Mouse (Mus musculus) CH12.LX (cell line): ENCODE measurements around the gene Sesn2. TPM values are rescaled to one million over a fixed set of nuclear protein-coding genes. Genes with fewer than 3 reads are reported as not detected.

ENCODE experiments used
- DNase-seq: peaks from one replicate; pipeline ENCODE4 v3.0.0-alpha.2; 2013; ENCODE audit errors: extremely low read depth
- H3K27ac ChIP-seq: 2 replicates; pipeline ENCODE4 v1.5.1; 2012; ENCODE audit warnings: low read depth, mild to moderate bottlenecking, control low read depth, moderate library complexity; ENCODE audit not compliant: insufficient read depth
- H3K27me3 ChIP-seq: replicated peaks from 2 replicates; pipeline ENCODE3; 2012; ENCODE audit warnings: inconsistent platforms
- H3K36me3 ChIP-seq, 2 experiments: replicated peaks in 1 of 2; 2 replicates each; pipeline versions ENCODE3 to v1.6.1; 2012; ENCODE audit warnings: inconsistent platforms in 1 of 2, low read length in 1 of 2, mild to moderate bottlenecking in 1 of 2, mixed read lengths in 1 of 2, moderate library complexity in 1 of 2; ENCODE audit not compliant: control insufficient read depth in 1 of 2, insufficient read depth in 1 of 2
- H3K4me1 ChIP-seq, 2 experiments: 2 replicates each; pipeline ENCODE4 v1.6.1; 2012; ENCODE audit warnings: inconsistent platforms in 1 of 2, moderate library complexity in 1 of 2; ENCODE audit not compliant: insufficient read depth in 2 of 2, control insufficient read depth in 1 of 2
- H3K4me2 ChIP-seq: 2 replicates; pipeline ENCODE4 v1.6.1; 2012; ENCODE audit warnings: low read depth, mild to moderate bottlenecking, control low read depth; ENCODE audit not compliant: poor library complexity, insufficient read depth, severe bottlenecking
- H3K4me3 ChIP-seq, 3 experiments: fragments of 150-350 bp in 1 of 3; sonication (generic) in 1 of 3; replicated peaks in 1 of 3; 2 replicates each; pipeline versions ENCODE3 to v1.5.1; 2011 to 2012; ENCODE audit warnings: low read depth in 2 of 3, low read length in 2 of 3, mild to moderate bottlenecking in 2 of 3, moderate library complexity in 2 of 3, control low read depth in 1 of 3, improper control_type of control experiment in 1 of 3, inconsistent platforms in 1 of 3, mixed read lengths in 1 of 3; ENCODE audit not compliant: poor library complexity in 1 of 3
- H3K79me2 ChIP-seq: replicated peaks from 2 replicates; pipeline ENCODE4 v1.6.1; 2012; ENCODE audit warnings: mild to moderate bottlenecking, moderate library complexity; ENCODE audit not compliant: control insufficient read depth, poor library complexity, insufficient read depth, severe bottlenecking; ENCODE audit errors: extremely low read depth
- H3K9ac ChIP-seq: 2 replicates; pipeline ENCODE4 v1.6.1; 2012; ENCODE audit warnings: low read depth, mild to moderate bottlenecking, control low read depth, moderate library complexity; ENCODE audit not compliant: insufficient read depth
- H3K9me3 ChIP-seq: replicated peaks from 2 replicates; pipeline ENCODE3; 2012; ENCODE audit warnings: low read length, inconsistent platforms, mixed read lengths
- BHLHE40 ChIP-seq: IDR thresholded peaks from 2 replicates; pipeline ENCODE4 v1.6.1; 2011; ENCODE audit warnings: mild to moderate bottlenecking, low read depth, low read length, improper control_type of control experiment
- CHD1 ChIP-seq: IDR thresholded peaks from 2 replicates; pipeline ENCODE4 v1.6.1; 2012; ENCODE audit warnings: low read depth, low read length, improper control_type of control experiment, inconsistent platforms
- CHD2 ChIP-seq: IDR thresholded peaks from 2 replicates; pipeline ENCODE4 v1.6.1; 2011; ENCODE audit warnings: low read length, improper control_type of control experiment
- CTCF ChIP-seq, 2 experiments: IDR thresholded peaks in 1 of 2; conservative IDR thresholded peaks in 1 of 2; 2 replicates each; pipeline ENCODE4 v1.5.1; 2011 to 2012; ENCODE audit warnings: low read depth in 2 of 2, low read length in 2 of 2, improper control_type of control experiment in 1 of 2, inconsistent platforms in 1 of 2, mild to moderate bottlenecking in 1 of 2, moderate library complexity in 1 of 2
- EP300 ChIP-seq: IDR thresholded peaks from 2 replicates; pipeline ENCODE4 v1.6.1; 2011; ENCODE audit warnings: low read length, improper control_type of control experiment
- ETS1 ChIP-seq: conservative IDR thresholded peaks from 2 replicates; pipeline ENCODE4 v1.6.1; 2012; ENCODE audit warnings: low read depth, mild to moderate bottlenecking, inconsistent platforms, low read length, improper control_type of control experiment, moderate library complexity
- HCFC1 ChIP-seq: IDR thresholded peaks from 2 replicates; pipeline ENCODE4 v1.6.1; 2012; ENCODE audit warnings: low read depth, mild to moderate bottlenecking, inconsistent platforms, low read length, improper control_type of control experiment
- IRF4 ChIP-seq: IDR thresholded peaks from 2 replicates; pipeline ENCODE4 v1.6.1; 2014; ENCODE audit warnings: low read depth, mild to moderate bottlenecking, inconsistent platforms, low read length, improper control_type of control experiment
- JUND ChIP-seq: conservative IDR thresholded peaks from 2 replicates; pipeline ENCODE4 v1.6.1; 2011; ENCODE audit warnings: low read depth, low read length, improper control_type of control experiment
- MAX ChIP-seq: IDR thresholded peaks from 2 replicates; pipeline ENCODE4 v1.6.1; 2011; ENCODE audit warnings: low read length, improper control_type of control experiment
- MXI1 ChIP-seq: IDR thresholded peaks from 2 replicates; pipeline ENCODE4 v1.6.1; 2011; ENCODE audit warnings: mild to moderate bottlenecking, low read depth, low read length, improper control_type of control experiment
- MYC ChIP-seq: IDR thresholded peaks from 2 replicates; pipeline ENCODE4 v1.6.1; 2011; ENCODE audit warnings: low read depth, mild to moderate bottlenecking, improper control_type of control experiment, low read length
- PAX5 ChIP-seq: IDR thresholded peaks from 2 replicates; pipeline ENCODE4 v1.6.1; 2012; ENCODE audit warnings: low read length, inconsistent platforms, mixed read lengths
- POLR2A ChIP-seq: IDR thresholded peaks from 2 replicates; pipeline ENCODE4 v1.6.1; 2011; ENCODE audit warnings: low read depth, mild to moderate bottlenecking, improper control_type of control experiment, low read length
- POLR2AphosphoS2 ChIP-seq: IDR thresholded peaks from 2 replicates; pipeline ENCODE4 v1.6.1; 2011; ENCODE audit warnings: low read depth, low read length, improper control_type of control experiment
- RCOR1 ChIP-seq: conservative IDR thresholded peaks from 2 replicates; pipeline ENCODE4 v1.6.1; 2012; ENCODE audit warnings: low read depth, mild to moderate bottlenecking, inconsistent platforms, low read length, improper control_type of control experiment
- SIN3A ChIP-seq: IDR thresholded peaks from 2 replicates; pipeline ENCODE4 v1.6.1; 2012; ENCODE audit warnings: low read length, improper control_type of control experiment, inconsistent platforms
- SMC3 ChIP-seq: IDR thresholded peaks from 2 replicates; pipeline ENCODE4 v1.6.1; 2011; ENCODE audit warnings: low read depth, low read length, improper control_type of control experiment
- TBP ChIP-seq: conservative IDR thresholded peaks from 2 replicates; pipeline ENCODE4 v1.6.1; 2011; ENCODE audit warnings: low read depth, low read length, improper control_type of control experiment
- TCF12 ChIP-seq: IDR thresholded peaks from 2 replicates; pipeline ENCODE4 v1.6.1; 2014; ENCODE audit warnings: low read depth, mild to moderate bottlenecking, inconsistent platforms, low read length, improper control_type of control experiment
- USF1 ChIP-seq: IDR thresholded peaks from 2 replicates; pipeline ENCODE4 v1.6.1; 2014; ENCODE audit warnings: low read depth, mild to moderate bottlenecking, inconsistent platforms, low read length, improper control_type of control experiment
- ZKSCAN1 ChIP-seq: IDR thresholded peaks from 2 replicates; pipeline ENCODE4 v1.6.1; 2012; ENCODE audit warnings: low read depth, inconsistent platforms, low read length, improper control_type of control experiment, borderline replicate concordance
- ZMIZ1 ChIP-seq: IDR thresholded peaks from 2 replicates; pipeline ENCODE4 v1.6.1; 2012; ENCODE audit warnings: low read depth, mild to moderate bottlenecking, inconsistent platforms, low read length, improper control_type of control experiment
- ZNF384 ChIP-seq: IDR thresholded peaks from 2 replicates; pipeline ENCODE4 v1.6.1; 2012; ENCODE audit warnings: low read depth, low read length, improper control_type of control experiment, inconsistent platforms
- dilution Hi-C: fragments of 300-500 bp; cut with MboI; formaldehyde crosslinking; loops from 2 replicates; pipeline ENCODE4 v1.14.3; 2020; ENCODE audit warnings: low sequenced_read_pairs; ENCODE audit not compliant: extremely low pct_unique_long_range_greater_than_20kb, extremely low pct_ligation_motif_present
- in situ Hi-C: fragments of 300-500 bp; cut with MboI; formaldehyde crosslinking; loops from 3 replicates; pipeline ENCODE4 v1.14.3; 2019; ENCODE audit warnings: low sequenced_read_pairs, low pct_ligation_motif_present, low pct_unique_long_range_greater_than_20kb, mixed read lengths
- polyA plus RNA-seq: library from polyadenylated mRNA; unstranded; fragments of >175 nt; gene quantifications from 2 replicates; pipeline ENCODE4 v1.2.1, GENCODE M21; 2012; ENCODE audit warnings: low read depth; ENCODE audit not compliant: insufficient read length
- total RNA-seq, 2 experiments: library from RNA; depleted of rRNA; stranded (reverse); fragments of 300-350 nt in 1 of 2; fragments of >200 nt in 1 of 2; gene quantifications; 2 replicates each; pipeline ENCODE4 v1.2.3; 2012 to 2014

Sesn2 gene
- total and polyA plus RNA-seq, 3 experiments, result 35.6 to 68.1 (median 40.1) TPM

GRCm38 (mm10) chr4:132535406-132536121 is 25.3 kb upstream of the Sesn2 start, which contains the start of gene Dnajc8 (continued):
- no peak for TF ChIP-seq RCOR1
- TF ChIP-seq MAX, result peak; percentile 98
- peak; percentile 97 for TF ChIP-seq TCF12
- no peak for TF ChIP-seq CHD2
- TF ChIP-seq SMC3, result no peak
- peak; percentile 87 for TF ChIP-seq TBP
- peak; percentile 60 for TF ChIP-seq ETS1
- TF ChIP-seq ZNF384, result peak; percentile 98
- no peak for TF ChIP-seq PAX5
- TF ChIP-seq BHLHE40, result peak; percentile 67
- TF ChIP-seq SIN3A, result peak; percentile 67
- no peak for TF ChIP-seq MYC
- TF ChIP-seq CTCF (conservative IDR thresholded peaks at IDR 0.05 in 1 of 2, IDR thresholded peaks at IDR 0.05 in 1 of 2; ENCODE audit: low read depth in 2 of 2, low read length in 2 of 2), result no peak

DNA sequence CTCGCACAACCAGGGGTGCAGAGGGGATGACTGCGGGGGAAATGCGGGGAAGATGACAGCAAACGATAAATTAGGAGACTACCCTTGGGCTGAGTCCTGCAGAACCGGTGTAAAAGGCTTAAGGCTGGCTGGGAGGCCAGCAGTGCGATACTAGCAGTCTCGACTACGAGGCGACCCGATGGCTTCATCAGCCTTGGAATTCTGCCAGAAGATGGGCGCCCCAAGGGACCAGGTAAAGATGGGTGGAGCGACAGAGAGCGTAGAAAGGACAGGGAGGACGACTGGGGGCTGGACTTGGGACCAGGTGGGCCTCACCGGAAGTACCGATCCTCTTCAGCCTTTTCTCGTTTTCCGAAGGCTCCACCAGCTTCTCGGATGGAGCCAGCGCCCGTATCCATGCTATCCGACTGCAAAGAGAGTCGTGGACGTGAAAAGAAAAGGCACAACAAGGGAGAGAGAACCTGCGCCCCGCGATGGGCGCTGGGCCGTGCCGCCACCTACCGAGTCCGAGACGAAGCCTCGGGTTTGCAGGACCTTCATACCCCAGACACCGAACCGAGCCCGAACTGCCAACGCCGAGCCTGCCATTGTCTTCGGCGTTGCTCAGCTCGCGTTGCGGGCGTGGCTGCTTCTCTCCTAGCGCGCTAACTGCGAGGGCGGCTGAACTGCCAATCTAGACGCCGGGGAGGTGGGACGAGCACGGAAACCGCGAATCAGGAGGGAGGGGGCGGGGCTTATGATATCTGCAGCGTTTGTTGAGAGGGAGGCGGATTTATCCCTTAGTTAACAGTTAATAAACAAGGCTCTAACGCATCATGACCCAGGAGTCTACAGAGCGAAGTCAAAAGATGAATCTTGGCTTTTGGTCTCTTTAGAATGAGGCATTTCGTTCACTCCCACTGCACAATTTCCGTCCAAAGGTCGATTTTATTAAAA is 22.9 kb upstream of the Sesn2 start, which contains the start of gene Atpif1:
Gene Atpif1, minus strand, starts transcription at position 679 of the 936 bp plus-strand sequence.
- Histone ChIP-seq H3K79me2 (peaks cover 33% of the 10 kb centered on the region), H3K4me1 (peaks cover 6 to 41% of the 10 kb centered on the region in 2 experiments), H3K4me3 (peak within 1 kb of the TSS; percentile 78 to 92 (median 89)), H3K27ac (peak within 1 kb of the TSS; percentile 86), H3K9ac (peak within 1 kb of the TSS; percentile 96), H3K36me3 (peaks cover 2 to 34% of the 10 kb centered on the region in 2 experiments), H3K9me3 (no peaks in the 10 kb centered on the region), H3K27me3 (no peaks in the 10 kb centered on the region), H3K4me2 (peak within 1 kb of the TSS; percentile 99)
- in situ Hi-C loops (no loop called here), dilution Hi-C loops (no loop called here)
- peak; percentile 96 for DNase-seq
- TF ChIP-seq POLR2AphosphoS2 (0 out of 2 replicates have a peak, but pooled peaks have one; percentile 33), HCFC1 (no peak; the same call in 1 of the 2 replicates), IRF4 (0 out of 2 replicates have a peak, but pooled peaks have one; percentile 4), CHD2 (peak; percentile 32; the same call in 1 of the 2 replicates), RCOR1 (no peak), POLR2A (no peak; the same call in 1 of the 2 replicates), EP300 (no peak), CTCF (conservative IDR thresholded peaks at IDR 0.05 in 1 of 2, IDR thresholded peaks at IDR 0.05 in 1 of 2; ENCODE audit: low read depth in 2 of 2, low read length in 2 of 2) (no peak), CHD1 (no peak), USF1 (no peak), MXI1 (peak; percentile 2; the same call in 1 of the 2 replicates), TBP (peak; percentile 44; the same call in 1 of the 2 replicates), JUND (no peak), ZKSCAN1 (no peak), ZMIZ1 (peak; percentile 4; the same call in 1 of the 2 replicates), PAX5 (no peak), TCF12 (peak; percentile 24; the same call in 1 of the 2 replicates)
